ENCODE assay signal across 21 mouse cellular contexts in genomic region chr5:87456216-87456850, GRCm38 (mm10). TPM values are rescaled to one million over a fixed set of nuclear protein-coding genes. Genes with fewer than 3 reads are reported as not detected.
"Had no signal": no experiment of that assay in that cellular context is flagged by ENCODE, and none has a peak within 500 bp of the region (broad histone marks: within the 10 kb centered on the region; RNA-seq: fewer than 3 reads in every experiment).

No protein-coding gene starts in this region.

- H3K4me1 ChIP-seq: limb, embryonic 13.5 days; liver, embryonic 12.5 days; midbrain, embryonic 10.5 days; neural tube, embryonic 15.5 days had no signal

- H3K4me3 ChIP-seq: limb, embryonic 13.5 days; liver, embryonic 12.5 days; midbrain, embryonic 10.5 days; myocyte; neural tube, embryonic 15.5 days had no signal

- H3K4me2 ChIP-seq: limb, embryonic 13.5 days; liver, embryonic 12.5 days; lung, embryonic 14.5 days; neural tube, embryonic 15.5 days had no signal

- ATAC-seq: liver, embryonic 12.5 days had no signal

- H3K9me3 ChIP-seq: limb, embryonic 13.5 days; liver, embryonic 12.5 days; midbrain, embryonic 10.5 days; neural tube, embryonic 15.5 days had no signal

- H3K27me3 ChIP-seq: limb, embryonic 13.5 days; liver, embryonic 12.5 days; neural tube, embryonic 15.5 days had no signal

- H3K27ac ChIP-seq: limb, embryonic 13.5 days; liver, embryonic 12.5 days; midbrain, embryonic 10.5 days; neural tube, embryonic 15.5 days; stomach, postnatal 0 days had no signal

- DNase-seq: left cerebral cortex, postnatal 4 days; lung, embryonic 14.5 days; lung, postnatal 10 days; lung, postnatal 4 days; midbrain, embryonic 14.5 days; right cerebral cortex, adult 18-20 months; right cerebral cortex, postnatal 25 days had no signal

- H3K36me3 ChIP-seq: limb, embryonic 13.5 days; liver, embryonic 12.5 days; midbrain, embryonic 10.5 days; neural tube, embryonic 15.5 days had no signal

- H3K9ac ChIP-seq: limb, embryonic 13.5 days; liver, embryonic 12.5 days; lung, embryonic 14.5 days; neural tube, embryonic 15.5 days had no signal

RNA-seq across cellular contexts. Expression of gene Ugt2a2, which starts 25.7 kb away (rescaled TPM):
- total RNA-seq: layer of hippocampus, adult 8-10 months; layer of hippocampus, postnatal 14 days; left cerebral cortex, adult 18-20 months; left cerebral cortex, postnatal 10 days; left cerebral cortex, postnatal 4 days; megakaryocyte, adult 5-6 weeks had no signal
- polyA plus RNA-seq: large intestine, adult 2 months; limb, embryonic 13.5 days; liver, embryonic 12.5 days; liver, embryonic 16.5 days; lung, embryonic 14.5 days; midbrain, embryonic 10.5 days; midbrain, embryonic 14.5 days; myocyte; neural tube, embryonic 11.5 days; neural tube, embryonic 15.5 days; stomach, postnatal 0 days had no signal

RNA-seq across cellular contexts. Expression of gene Gm43638, which starts 30.3 kb away (rescaled TPM):
- total RNA-seq: layer of hippocampus, adult 8-10 months; layer of hippocampus, postnatal 14 days; left cerebral cortex, adult 18-20 months; left cerebral cortex, postnatal 10 days; left cerebral cortex, postnatal 4 days; megakaryocyte, adult 5-6 weeks had no signal
- polyA plus RNA-seq: large intestine, adult 2 months; limb, embryonic 13.5 days; liver, embryonic 12.5 days; liver, embryonic 16.5 days; lung, embryonic 14.5 days; midbrain, embryonic 10.5 days; midbrain, embryonic 14.5 days; myocyte; neural tube, embryonic 11.5 days; neural tube, embryonic 15.5 days; stomach, postnatal 0 days had no signal

RNA-seq across cellular contexts. Expression of gene Ugt2b38, which starts 32.3 kb away (rescaled TPM):
- total RNA-seq: layer of hippocampus, adult 8-10 months; layer of hippocampus, postnatal 14 days; left cerebral cortex, adult 18-20 months; left cerebral cortex, postnatal 10 days; left cerebral cortex, postnatal 4 days; megakaryocyte, adult 5-6 weeks had no signal
- polyA plus RNA-seq: large intestine, adult 2 months; limb, embryonic 13.5 days; liver, embryonic 12.5 days; liver, embryonic 16.5 days; lung, embryonic 14.5 days; midbrain, embryonic 10.5 days; midbrain, embryonic 14.5 days; myocyte; neural tube, embryonic 11.5 days; neural tube, embryonic 15.5 days; stomach, postnatal 0 days had no signal

RNA-seq across cellular contexts. Expression of gene Ugt2a1, which starts 34.3 kb away (rescaled TPM):
- total RNA-seq: layer of hippocampus, adult 8-10 months; layer of hippocampus, postnatal 14 days; left cerebral cortex, adult 18-20 months; left cerebral cortex, postnatal 10 days; left cerebral cortex, postnatal 4 days; megakaryocyte, adult 5-6 weeks had no signal
- polyA plus RNA-seq: large intestine, adult 2 months; limb, embryonic 13.5 days; liver, embryonic 12.5 days; liver, embryonic 16.5 days; lung, embryonic 14.5 days; midbrain, embryonic 10.5 days; midbrain, embryonic 14.5 days; myocyte; neural tube, embryonic 11.5 days; neural tube, embryonic 15.5 days; stomach, postnatal 0 days had no signal
